Mouse (Mus musculus) lung, embryonic 16.5 days (tissue): ENCODE measurements at regions not wholly inside any gene's neighbourhood (a gene's known extent, or its start where the extent isn't known, plus 50 kb on each side); places are given as distances from the start of the nearest gene placed in this dataset.

ENCODE experiments used
- ATAC-seq: fragments of 200-750 bp; cut with Nextera tagmentation; 2 replicates; pipeline ENCODE4 v1.8.0; 2017; ENCODE audit warnings: low read depth, mild to moderate bottlenecking, moderate library complexity
- H3K27ac ChIP-seq: fragments of 300-500 bp; sonication (generic); 2 replicates; pipeline ENCODE4 v1.5.1; 2014; ENCODE audit warnings: mild to moderate bottlenecking, control low read depth, low read length
- H3K27me3 ChIP-seq: fragments of 300-500 bp; sonication (generic); 2 replicates; pipeline ENCODE4 v1.6.1; 2014; ENCODE audit warnings: low read depth, low read length, mixed read lengths; ENCODE audit not compliant: control insufficient read depth, insufficient read depth
- H3K36me3 ChIP-seq: fragments of 300-500 bp; sonication (generic); 2 replicates; pipeline ENCODE4 v1.6.1; 2014; ENCODE audit warnings: low read length; ENCODE audit not compliant: control insufficient read depth, insufficient read depth
- H3K4me1 ChIP-seq: fragments of 300-500 bp; sonication (generic); replicated peaks from 2 replicates; pipeline ENCODE4 v1.6.1; 2014; ENCODE audit warnings: low read length, mixed read lengths; ENCODE audit not compliant: control insufficient read depth, insufficient read depth
- H3K4me2 ChIP-seq: fragments of 300-500 bp; sonication (generic); 2 replicates; pipeline ENCODE4 v1.6.1; 2014; ENCODE audit warnings: low read depth, low read length, control low read depth
- H3K4me3 ChIP-seq: fragments of 300-500 bp; sonication (generic); 2 replicates; pipeline ENCODE4 v1.5.1; 2014; ENCODE audit warnings: mild to moderate bottlenecking, low read length, control low read depth
- H3K9ac ChIP-seq: fragments of 300-500 bp; sonication (generic); 2 replicates; pipeline ENCODE4 v1.6.1; 2014; ENCODE audit warnings: low read length, control low read depth
- H3K9me3 ChIP-seq: fragments of 300-500 bp; sonication (generic); 2 replicates; pipeline ENCODE4 v1.6.1; 2016; ENCODE audit warnings: low read length; ENCODE audit not compliant: control insufficient read depth
- WGBS: fragments of 180-500 bp; shearing (Covaris S2); extraction: QIAGEN DNeasy Blood & Tissue Kit; methylation state at CpG from one replicate; pipeline ENCODE4 v1.1.7; 2014; 5-methylcytosine and 5-hydroxymethylcytosine counted together

DNA sequence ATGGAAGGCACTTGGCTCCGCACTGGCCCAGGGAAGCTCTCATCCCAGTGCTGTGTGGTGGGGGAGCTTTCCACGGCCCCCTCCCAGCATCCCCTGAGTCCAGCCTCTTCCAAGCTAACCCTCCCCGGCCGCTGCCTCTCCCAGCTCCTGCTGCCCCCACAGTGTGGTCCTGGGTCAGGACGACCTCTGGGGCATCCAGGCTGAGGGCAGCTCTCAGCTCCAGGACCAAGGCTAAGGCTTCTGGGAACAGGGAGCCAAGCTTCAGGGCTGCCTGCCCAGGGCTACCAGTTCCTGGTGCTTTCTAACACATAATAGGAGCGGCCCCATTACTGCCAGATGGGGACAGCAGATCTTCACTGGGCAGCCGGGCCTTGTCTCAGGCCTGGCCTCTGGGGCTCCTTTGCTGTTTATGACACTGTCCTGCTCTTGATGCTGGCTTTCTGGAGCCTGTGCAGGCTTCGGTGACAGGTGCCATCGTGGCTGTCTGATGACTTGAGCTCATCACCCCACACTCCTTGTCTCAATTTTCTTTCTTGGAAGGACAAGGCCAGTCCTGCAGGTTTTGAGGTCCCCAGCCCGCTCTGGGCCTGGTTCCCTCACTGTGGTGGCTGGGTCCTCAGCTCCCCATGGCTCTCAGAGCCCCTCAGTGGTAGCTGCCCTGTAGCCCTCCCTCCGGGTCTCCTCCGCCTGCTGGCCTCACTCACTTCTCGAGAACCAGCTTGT is 71.2 kb upstream of the Tmem189 start:
- H3K4me3 ChIP-seq: no peak overlapping the region
- ATAC-seq: no peak
- no peak overlapping the region for H3K27ac ChIP-seq
- no peaks in the 10 kb centered on the region for H3K27me3 ChIP-seq
- H3K9me3 ChIP-seq: no peaks in the 10 kb centered on the region
- 80% methylated on average over 13 of the region's 13 CpGs for WGBS
- H3K4me1 ChIP-seq: peaks cover 30% of the 10 kb centered on the region
- no peaks in the 10 kb centered on the region for H3K36me3 ChIP-seq
- no peak overlapping the region for H3K9ac ChIP-seq
- H3K4me2 ChIP-seq: no peak overlapping the region

DNA sequence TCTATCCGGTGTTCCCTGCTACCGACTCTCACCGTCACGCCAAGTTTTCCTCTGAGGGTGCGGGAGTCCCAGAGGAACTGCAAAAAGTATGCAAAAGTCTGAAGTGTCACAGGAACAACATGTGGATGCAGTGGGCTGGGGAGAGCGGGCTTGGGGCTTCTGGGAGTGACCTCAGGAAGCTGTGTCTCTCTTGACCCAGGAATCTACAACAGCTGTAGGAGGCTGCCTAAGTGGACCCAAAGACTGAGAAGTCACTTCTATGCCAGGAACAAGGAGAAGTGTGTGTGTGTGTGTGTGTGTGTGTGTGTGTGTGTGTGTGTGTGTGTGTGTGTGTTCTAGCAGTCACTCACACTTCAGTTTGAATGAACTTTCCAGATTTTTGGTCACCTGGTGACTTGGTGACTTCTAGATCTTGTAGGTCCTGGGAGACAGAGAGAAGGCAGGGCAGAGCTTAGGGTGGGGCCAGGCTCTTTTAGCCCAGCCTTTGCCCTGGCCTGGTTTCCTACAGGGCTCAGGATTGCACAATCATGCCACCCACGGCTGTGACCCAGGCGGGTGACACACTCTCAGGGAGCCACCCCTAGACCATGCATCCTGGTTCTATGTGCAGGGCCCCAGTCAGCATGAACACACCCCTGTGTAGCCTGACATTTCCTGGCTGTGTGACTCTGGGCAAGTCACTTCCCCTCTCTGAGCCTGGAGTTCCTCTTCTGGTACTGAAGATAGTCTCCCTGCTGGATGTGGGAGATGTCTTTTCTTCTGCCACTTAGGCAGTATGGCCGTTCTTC is 70.2 kb upstream of the Tmem189 start:
- Histone ChIP-seq H3K9me3 (no peaks in the 10 kb centered on the region), H3K27me3 (no peaks in the 10 kb centered on the region), H3K4me1 (peaks cover 25% of the 10 kb centered on the region), H3K4me3 (no peak overlapping the region), H3K4me2 (no peak overlapping the region), H3K9ac (no peak overlapping the region), H3K36me3 (no peaks in the 10 kb centered on the region), H3K27ac (peak overlapping the region; percentile 9; the same call in 1 of the 2 replicates)
- 0 out of 2 replicates have a peak, but pooled peaks have one; percentile 35 for ATAC-seq
- 75% methylated on average over 9 of the region's 9 CpGs for whole genome bisulfite sequencing

- Histone ChIP-seq H3K27me3 (no peaks in the 10 kb centered on the region), H3K4me2 (0 out of 2 replicates have a peak overlapping the region, but pooled peaks have one; percentile 9), H3K27ac (peak overlapping the region; percentile 17; the same call in 1 of the 2 replicates), H3K4me1 (peaks cover 27% of the 10 kb centered on the region), H3K9ac (peak overlapping the region; percentile 47), H3K36me3 (no peaks in the 10 kb centered on the region), H3K4me3 (no peak overlapping the region), H3K9me3 (no peaks in the 10 kb centered on the region)
- peak; percentile 43; the same call in 1 of the 2 replicates for ATAC-seq
- WGBS: 39% methylated on average over 12 of the region's 12 CpGs
These were observed 67.6 kb upstream of the Tmem189 start for GRCm38 (mm10) chr2:167757157-167757780.

DNA sequence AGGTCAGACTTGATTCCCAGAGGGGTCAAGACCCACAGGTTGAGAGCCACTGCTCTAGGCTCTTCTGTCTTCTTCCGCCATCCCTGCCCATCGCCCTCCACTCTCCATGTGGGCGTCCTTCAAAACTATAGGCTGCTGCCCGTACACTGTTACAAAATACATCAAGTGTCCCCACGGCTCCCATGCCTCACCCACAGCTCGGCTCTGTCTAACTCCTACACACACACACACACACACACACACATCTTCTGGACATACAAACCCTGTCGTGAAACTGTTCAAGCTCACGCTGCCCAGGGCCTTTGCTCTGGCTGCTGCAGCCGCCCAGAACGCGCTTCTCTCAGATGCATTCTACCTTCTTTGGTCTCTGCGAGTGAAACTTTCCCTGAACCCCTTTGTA is 67.1 kb upstream of the Tmem189 start:
- Histone ChIP-seq H3K4me2 (no peak overlapping the region), H3K36me3 (no peaks in the 10 kb centered on the region), H3K27ac (peak overlapping the region; percentile 17), H3K4me3 (no peak overlapping the region), H3K27me3 (no peaks in the 10 kb centered on the region), H3K9ac (peak overlapping the region; percentile 47; the same call in 1 of the 2 replicates), H3K4me1 (peaks cover 27% of the 10 kb centered on the region), H3K9me3 (no peaks in the 10 kb centered on the region)
- WGBS: 68% methylated on average over 12 of the region's 12 CpGs
- ATAC-seq: no peak

DNA sequence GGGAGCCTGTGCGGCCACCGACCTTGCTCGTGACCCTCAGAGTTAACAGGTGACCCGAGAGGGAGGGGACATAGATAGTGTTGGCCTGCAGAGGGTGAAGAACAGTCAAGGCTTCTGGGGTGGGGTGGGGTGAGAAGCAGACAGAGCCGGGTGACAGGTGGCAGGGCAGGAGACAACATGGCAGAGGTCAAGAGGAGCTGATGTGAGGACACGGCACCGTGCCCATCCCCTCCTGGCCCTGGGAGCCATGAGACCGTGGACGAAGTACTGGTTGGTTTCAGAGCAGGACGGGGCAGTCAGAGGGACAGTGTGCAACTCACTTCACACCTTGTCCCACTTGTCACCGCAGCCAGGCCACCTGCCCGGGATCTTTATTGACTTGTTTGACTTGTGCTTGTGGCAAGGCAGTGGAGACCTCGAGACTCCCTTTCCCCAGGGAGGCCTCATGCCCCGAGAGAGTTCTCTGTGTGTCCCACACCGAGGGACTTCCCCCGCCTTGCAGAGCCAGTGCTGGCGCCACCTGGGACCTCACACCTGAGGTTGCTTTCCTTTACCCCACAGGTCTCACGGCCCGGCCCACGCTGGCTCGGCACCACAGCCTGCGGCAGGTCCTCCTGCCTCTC is 65.4 kb upstream of the Tmem189 start:
- Histone ChIP-seq H3K9me3 (no peaks in the 10 kb centered on the region), H3K4me3 (no peak overlapping the region), H3K4me1 (peaks cover 27% of the 10 kb centered on the region), H3K9ac (peak overlapping the region; percentile 26), H3K4me2 (no peak overlapping the region), H3K27ac (no peak overlapping the region), H3K36me3 (no peaks in the 10 kb centered on the region), H3K27me3 (no peaks in the 10 kb centered on the region)
- 65% methylated on average over 22 of the region's 22 CpGs for WGBS
- no peak for ATAC-seq

- Histone ChIP-seq H3K27me3 (no peaks in the 10 kb centered on the region), H3K4me3 (no peak overlapping the region), H3K9me3 (no peaks in the 10 kb centered on the region), H3K4me2 (no peak overlapping the region), H3K36me3 (no peaks in the 10 kb centered on the region), H3K27ac (no peak overlapping the region), H3K4me1 (peaks cover 24% of the 10 kb centered on the region), H3K9ac (no peak overlapping the region)
- WGBS: 60% methylated on average over 9 of the region's 9 CpGs
- peak; percentile 11; the same call in 1 of the 2 replicates for ATAC-seq
These were observed 64.3 kb upstream of the Tmem189 start for GRCm38 (mm10) chr2:167753898-167754297.

- no peak overlapping the region for H3K9ac ChIP-seq
- ATAC-seq: no peak
- H3K36me3 ChIP-seq: no peaks in the 10 kb centered on the region
- 61% methylated on average over 12 of the region's 12 CpGs for WGBS
- H3K4me1 ChIP-seq: peaks cover 22% of the 10 kb centered on the region
- no peak overlapping the region for H3K4me2 ChIP-seq
- no peak overlapping the region for H3K4me3 ChIP-seq
- H3K27me3 ChIP-seq: no peaks in the 10 kb centered on the region
- no peaks in the 10 kb centered on the region for H3K9me3 ChIP-seq
- H3K27ac ChIP-seq: no peak overlapping the region
These were observed 63.4 kb upstream of the Tmem189 start for GRCm38 (mm10) chr2:167752805-167753556.

DNA sequence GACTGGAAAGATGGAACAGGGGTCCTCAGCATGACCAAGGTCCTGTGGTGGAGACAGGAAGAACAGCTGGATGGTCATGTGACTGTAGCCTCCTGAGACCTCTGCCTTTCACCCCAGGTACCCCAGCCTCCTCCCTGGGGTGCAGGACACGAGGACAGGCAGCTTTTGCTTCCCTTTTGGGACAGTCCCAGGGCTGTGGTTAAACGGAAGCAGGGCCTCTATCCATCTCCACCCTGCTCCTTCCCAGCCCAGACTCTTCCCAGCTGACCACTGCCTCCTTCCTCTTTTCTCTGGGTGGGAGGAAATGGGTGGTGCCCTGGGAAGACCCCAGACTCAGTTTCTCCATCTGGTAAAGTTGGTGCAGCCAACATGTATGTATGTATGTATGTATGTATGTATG is 62.0 kb upstream of the Tmem189 start:
- Histone ChIP-seq H3K27me3 (no peaks in the 10 kb centered on the region), H3K4me1 (peaks cover 24% of the 10 kb centered on the region), H3K4me3 (no peak overlapping the region), H3K4me2 (no peak overlapping the region), H3K36me3 (no peaks in the 10 kb centered on the region), H3K9ac (0 out of 2 replicates have a peak overlapping the region, but pooled peaks have one; percentile 32), H3K27ac (no peak overlapping the region), H3K9me3 (no peaks in the 10 kb centered on the region)
- ATAC-seq: no peak
- WGBS: 50% methylated on average over 2 of the region's 2 CpGs
